ENCODE assay signal across 16 mouse cellular contexts in genomic region chr3:7007811-7008359, GRCm38 (mm10).
DNase-seq lines count a peak whose midpoint lies in the region; ATAC-seq and TF ChIP-seq lines count a peak whose summit lies in the region.
"Had no signal": no experiment of that assay in that cellular context is flagged by ENCODE, and none has a peak within 500 bp of the region (broad histone marks: within the 10 kb centered on the region; RNA-seq: fewer than 3 reads in every experiment).

No protein-coding gene starts in this region.

- no peak overlapping the region for H3K4me2 ChIP-seq in hindbrain, postnatal 0 days (ENCODE audit: low read depth, low read length)
- no peak overlapping the region for H3K4me2 ChIP-seq in hindbrain, embryonic 13.5 days
- H3K4me2 ChIP-seq in embryonic facial prominence, embryonic 11.5 days (ENCODE audit: low read depth, low read length) = no peak overlapping the region
- peak overlapping the region; percentile 18; the same call in 1 of the 2 replicates for H3K4me2 ChIP-seq in midbrain, embryonic 14.5 days (ENCODE audit: low read length)
- H3K4me2 ChIP-seq: intestine, embryonic 15.5 days had no signal

- no peaks in the 10 kb centered on the region for H3K27me3 ChIP-seq in hindbrain, postnatal 0 days (ENCODE audit: insufficient read depth, low read length)
- H3K27me3 ChIP-seq in hindbrain, embryonic 13.5 days = no peaks in the 10 kb centered on the region
- no peaks in the 10 kb centered on the region for H3K27me3 ChIP-seq in embryonic facial prominence, embryonic 11.5 days (ENCODE audit: control insufficient read depth, insufficient read depth, low read length)
- H3K27me3 ChIP-seq in midbrain, embryonic 14.5 days (ENCODE audit: control insufficient read depth, insufficient read depth, low read length) = no peaks in the 10 kb centered on the region
- H3K27me3 ChIP-seq: intestine, embryonic 15.5 days had no signal

- H3K4me1 ChIP-seq in hindbrain, postnatal 0 days (ENCODE audit: insufficient read depth, low read length) = no peaks in the 10 kb centered on the region
- H3K4me1 ChIP-seq in hindbrain, embryonic 13.5 days (replicated peaks) = peaks cover 5% of the 10 kb centered on the region; the same call in 1 of the 2 replicates
- H3K4me1 ChIP-seq in embryonic facial prominence, embryonic 11.5 days (ENCODE audit: control insufficient read depth, insufficient read depth, low read length) = no peaks in the 10 kb centered on the region
- no peaks in the 10 kb centered on the region for H3K4me1 ChIP-seq in embryonic fibroblast, embryonic 13.5 days (ENCODE audit: control insufficient read depth, insufficient read depth, low read length)
- H3K4me1 ChIP-seq in midbrain, embryonic 14.5 days (ENCODE audit: control insufficient read depth, insufficient read depth, low read length) = 0 out of 2 replicates have a peak, but pooled peaks cover 5% of the 10 kb centered on the region
- H3K4me1 ChIP-seq: intestine, embryonic 15.5 days had no signal

- H3K4me3 ChIP-seq in hindbrain, postnatal 0 days (ENCODE audit: low read length) = no peak overlapping the region
- H3K4me3 ChIP-seq in hindbrain, embryonic 13.5 days = no peak overlapping the region
- no peak overlapping the region for H3K4me3 ChIP-seq in embryonic facial prominence, embryonic 11.5 days (ENCODE audit: low read depth, low read length)
- no peak overlapping the region for H3K4me3 ChIP-seq in embryonic fibroblast, embryonic 13.5 days (ENCODE audit: insufficient read depth, low read length)
- H3K4me3 ChIP-seq in midbrain, embryonic 14.5 days (replicated peaks; ENCODE audit: low read depth, low read length) = no peak overlapping the region
- H3K4me3 ChIP-seq: intestine, embryonic 15.5 days had no signal

- DNase-seq in hindbrain, postnatal 0 days (ENCODE audit: low spot score) = peak; percentile 14
- DNase-seq in embryonic facial prominence, embryonic 11.5 days (ENCODE audit: low spot score) = peak; percentile 17
- DNase-seq in midbrain, embryonic 14.5 days = peak; percentile 51
- no peak for DNase-seq in kidney, postnatal 25 days
- DNase-seq in urinary bladder, postnatal 4 days (ENCODE audit: low spot score in 2 of 2) = no peak
- DNase-seq in left cerebral cortex, adult 8-10 months (ENCODE audit: low spot score in 2 of 2) = no peak
- DNase-seq: adrenal gland, postnatal 14 days; cerebellum, adult 9-11 months; gastrocnemius, postnatal 14 days; right cerebral cortex, adult 18-20 months; thymus, postnatal 25 days had no signal

- no peak overlapping the region for H3K27ac ChIP-seq in hindbrain, postnatal 0 days
- no peak overlapping the region for H3K27ac ChIP-seq in hindbrain, embryonic 13.5 days
- H3K27ac ChIP-seq in embryonic facial prominence, embryonic 11.5 days (replicated peaks; ENCODE audit: low read depth, low read length) = no peak overlapping the region
- H3K27ac ChIP-seq in embryonic fibroblast, embryonic 13.5 days (ENCODE audit: insufficient read depth, low read length) = peak overlapping the region; percentile 61; the same call in 1 of the 2 replicates
- peak overlapping the region; percentile 69 for H3K27ac ChIP-seq in midbrain, embryonic 14.5 days (replicated peaks; ENCODE audit: low read depth, low read length)
- H3K27ac ChIP-seq: intestine, embryonic 15.5 days; liver, embryonic 14.5 days; macrophage had no signal

- H3K36me3 ChIP-seq in hindbrain, postnatal 0 days (ENCODE audit: insufficient read depth, low read length) = no peaks in the 10 kb centered on the region
- H3K36me3 ChIP-seq in hindbrain, embryonic 13.5 days = no peaks in the 10 kb centered on the region
- no peaks in the 10 kb centered on the region for H3K36me3 ChIP-seq in embryonic facial prominence, embryonic 11.5 days (replicated peaks; ENCODE audit: control insufficient read depth, insufficient read depth, low read depth, low read length)
- H3K36me3 ChIP-seq in midbrain, embryonic 14.5 days (ENCODE audit: control insufficient read depth, insufficient read depth, low read length) = no peaks in the 10 kb centered on the region
- H3K36me3 ChIP-seq: intestine, embryonic 15.5 days had no signal

- TF ChIP-seq POLR2A in embryonic fibroblast, embryonic 13.5 days (IDR thresholded peaks at IDR 0.05; ENCODE audit: low read depth, low read length) = no peak

- WGBS in hindbrain, postnatal 0 days = 39% methylated on average over 5 of the region's 5 CpGs
- 57% methylated on average over 5 of the region's 5 CpGs for WGBS in hindbrain, embryonic 13.5 days
- 37% methylated on average over 5 of the region's 5 CpGs for WGBS in embryonic facial prominence, embryonic 11.5 days
- WGBS in midbrain, embryonic 14.5 days = 33% methylated on average over 5 of the region's 5 CpGs

- H3K9me3 ChIP-seq in hindbrain, postnatal 0 days (ENCODE audit: low read length) = no peaks in the 10 kb centered on the region
- no peaks in the 10 kb centered on the region for H3K9me3 ChIP-seq in hindbrain, embryonic 13.5 days
- no peaks in the 10 kb centered on the region for H3K9me3 ChIP-seq in embryonic facial prominence, embryonic 11.5 days (replicated peaks; ENCODE audit: control insufficient read depth, low read length)
- no peaks in the 10 kb centered on the region for H3K9me3 ChIP-seq in midbrain, embryonic 14.5 days (ENCODE audit: control insufficient read depth, low read length)
- H3K9me3 ChIP-seq: intestine, embryonic 15.5 days had no signal

- no peak overlapping the region for H3K9ac ChIP-seq in hindbrain, postnatal 0 days (replicated peaks; ENCODE audit: low read length)
- no peak overlapping the region for H3K9ac ChIP-seq in hindbrain, embryonic 13.5 days
- H3K9ac ChIP-seq in embryonic facial prominence, embryonic 11.5 days (replicated peaks; ENCODE audit: low read length) = no peak overlapping the region
- H3K9ac ChIP-seq in midbrain, embryonic 14.5 days (replicated peaks; ENCODE audit: low read length) = no peak overlapping the region
- H3K9ac ChIP-seq: intestine, embryonic 15.5 days; liver, embryonic 14.5 days had no signal

- ATAC-seq in hindbrain, postnatal 0 days = no peak
- ATAC-seq in hindbrain, embryonic 13.5 days (ENCODE audit: low FRiP score) = no peak
- ATAC-seq in embryonic facial prominence, embryonic 11.5 days (replicated peaks; ENCODE audit: insufficient number of reproducible peaks, low FRiP score, low TSS enrichment, low read depth) = no peak
- ATAC-seq in midbrain, embryonic 14.5 days (ENCODE audit: low FRiP score, low TSS enrichment) = no peak
- ATAC-seq: intestine, embryonic 15.5 days had no signal

- no peak for TF ChIP-seq CTCF in hindbrain, postnatal 0 days (IDR thresholded peaks at IDR 0.05; ENCODE audit: low read depth)
- TF ChIP-seq CTCF in embryonic fibroblast, embryonic 13.5 days (IDR thresholded peaks at IDR 0.05; ENCODE audit: borderline replicate concordance, insufficient read depth, low read length) = no peak

Comparison
In these comparisons a context has a peak if more than half of its experiments do, and no peak if none do; other contexts are left out.
1. DNase-seq: peak in hindbrain, postnatal 0 days (single experiment), embryonic facial prominence, embryonic 11.5 days (single experiment) and midbrain, embryonic 14.5 days (single experiment); none in kidney, postnatal 25 days (0 of 2), urinary bladder, postnatal 4 days (0 of 2) and left cerebral cortex, adult 8-10 months (0 of 2).
2. H3K27ac ChIP-seq: peak in embryonic fibroblast, embryonic 13.5 days (single experiment) and midbrain, embryonic 14.5 days (single experiment); none in hindbrain, postnatal 0 days (single experiment), hindbrain, embryonic 13.5 days (single experiment) and embryonic facial prominence, embryonic 11.5 days (single experiment).